In genomic region chr13:28544003-28544818, GRCm38 (mm10) we compare ENCODE assay signal across 8 mouse cellular contexts.
DNase-seq lines count a peak whose midpoint lies in the region; ATAC-seq and TF ChIP-seq lines count a peak whose summit lies in the region.

No protein-coding gene starts in this region.

- H3K9me3 ChIP-seq in heart, embryonic 12.5 days (replicated peaks), result no peaks in the 10 kb centered on the region
- H3K9me3 ChIP-seq in forebrain, embryonic 13.5 days (replicated peaks), result no peaks in the 10 kb centered on the region
- no peaks in the 10 kb centered on the region for H3K9me3 ChIP-seq in kidney, postnatal 0 days (replicated peaks; ENCODE audit: low read length)
- no peaks in the 10 kb centered on the region for H3K9me3 ChIP-seq in neural tube, embryonic 15.5 days (replicated peaks)

- H3K27ac ChIP-seq in heart, embryonic 12.5 days (ENCODE audit: poor library complexity, severe bottlenecking), result no peak overlapping the region
- H3K27ac ChIP-seq in forebrain, embryonic 13.5 days, result peak overlapping the region; percentile 51
- peak overlapping the region; percentile 78 for H3K27ac ChIP-seq in kidney, postnatal 0 days
- peak overlapping the region; percentile 81 for H3K27ac ChIP-seq in neural tube, embryonic 15.5 days (replicated peaks)

- POLR2A ChIA-PET in Patski (lab: Charles Lee), result interaction anchor here (0.6 to 1.4 kb wide), 4 partner anchors 194 to 1291 kb away, joined by 3 to 8 read pairs (median 4); no protein-coding TSS in a partner anchor

- CTCF ChIA-PET in Patski (lab: Charles Lee), result interaction anchor here (1.5 kb wide), 1 partner anchor 12 kb away, joined by 4 read pairs; no protein-coding TSS in a partner anchor

- peaks cover 12% of the 10 kb centered on the region for H3K4me1 ChIP-seq in heart, embryonic 12.5 days (replicated peaks)
- H3K4me1 ChIP-seq in forebrain, embryonic 13.5 days, result peaks cover 21% of the 10 kb centered on the region
- H3K4me1 ChIP-seq in kidney, postnatal 0 days (replicated peaks; ENCODE audit: insufficient read depth, low read length), result peaks cover 4% of the 10 kb centered on the region; the same call in 1 of the 2 replicates
- peaks cover 21% of the 10 kb centered on the region for H3K4me1 ChIP-seq in neural tube, embryonic 15.5 days

- WGBS in heart, embryonic 12.5 days, result 39% methylated on average over 17 of the region's 17 CpGs
- WGBS in forebrain, embryonic 13.5 days, result 6% methylated on average over 16 of the region's 17 CpGs
- 29% methylated on average over 15 of the region's 17 CpGs for WGBS in kidney, postnatal 0 days
- WGBS in neural tube, embryonic 15.5 days, result 11% methylated on average over 17 of the region's 17 CpGs

- H3K4me3 ChIP-seq in heart, embryonic 12.5 days, result no peak overlapping the region
- no peak overlapping the region for H3K4me3 ChIP-seq in forebrain, embryonic 13.5 days
- H3K4me3 ChIP-seq in kidney, postnatal 0 days (replicated peaks; ENCODE audit: low read depth, low read length), result no peak overlapping the region
- H3K4me3 ChIP-seq in neural tube, embryonic 15.5 days (replicated peaks), result peak overlapping the region; percentile 27

- no peaks in the 10 kb centered on the region for H3K36me3 ChIP-seq in heart, embryonic 12.5 days
- peaks cover 6% of the 10 kb centered on the region for H3K36me3 ChIP-seq in forebrain, embryonic 13.5 days (ENCODE audit: poor library complexity, severe bottlenecking)
- H3K36me3 ChIP-seq in kidney, postnatal 0 days (ENCODE audit: insufficient read depth, low read length), result no peaks in the 10 kb centered on the region
- H3K36me3 ChIP-seq in neural tube, embryonic 15.5 days, result no peaks in the 10 kb centered on the region

- in situ Hi-C loops in Patski (cut with MboI; ENCODE audit: low pct_unique_long_range_greater_than_20kb), result loop anchor here (5.0 to 10.0 kb wide), 2 partner anchors 193 to 1291 kb away; no protein-coding TSS in a partner anchor

- TF ChIP-seq CTCF in Patski (IDR thresholded peaks at IDR 0.05), result no peak
- peak; percentile 5; the same call in 1 of the 2 replicates for TF ChIP-seq CTCF in kidney, postnatal 0 days (IDR thresholded peaks at IDR 0.05; ENCODE audit: low read depth)

- H3K9ac ChIP-seq in heart, embryonic 12.5 days, result no peak overlapping the region
- peak overlapping the region; percentile 50 for H3K9ac ChIP-seq in forebrain, embryonic 13.5 days
- H3K9ac ChIP-seq in kidney, postnatal 0 days (ENCODE audit: low read depth, low read length), result no peak overlapping the region
- H3K9ac ChIP-seq in neural tube, embryonic 15.5 days (replicated peaks), result peak overlapping the region; percentile 42; the same call in 1 of the 2 replicates

- ATAC-seq in heart, embryonic 12.5 days (ENCODE audit: insufficient number of reproducible peaks, low FRiP score), result no peak
- peak; percentile 92 for ATAC-seq in Patski
- ATAC-seq in forebrain, embryonic 13.5 days, result peak; percentile 62
- peak; percentile 92 for ATAC-seq in kidney, postnatal 0 days (replicated peaks; ENCODE audit: low FRiP score, low read depth)
- peak; percentile 84 for ATAC-seq in neural tube, embryonic 15.5 days (ENCODE audit: low FRiP score)

- no peak for DNase-seq in heart, adult 11 months
- peak; percentile 99 for DNase-seq in Patski (ENCODE audit: low read depth, low spot score)
- DNase-seq in kidney, postnatal 0 days (ENCODE audit: low spot score), result peak; percentile 90
- no peak for DNase-seq in adrenal gland, adult 18-20 months (ENCODE audit: low spot score in 2 of 2)
- DNase-seq in spleen, adult 12 weeks (ENCODE audit: low spot score), result no peak

- no peaks in the 10 kb centered on the region for H3K27me3 ChIP-seq in heart, embryonic 12.5 days (replicated peaks)
- no peaks in the 10 kb centered on the region for H3K27me3 ChIP-seq in Patski
- no peaks in the 10 kb centered on the region for H3K27me3 ChIP-seq in forebrain, embryonic 13.5 days
- no peaks in the 10 kb centered on the region for H3K27me3 ChIP-seq in kidney, postnatal 0 days (ENCODE audit: insufficient read depth, low read length)
- H3K27me3 ChIP-seq in neural tube, embryonic 15.5 days (replicated peaks), result no peaks in the 10 kb centered on the region

- H3K4me2 ChIP-seq in heart, embryonic 12.5 days, result peak overlapping the region; percentile 39
- peak overlapping the region; percentile 44 for H3K4me2 ChIP-seq in forebrain, embryonic 13.5 days
- peak overlapping the region; percentile 41 for H3K4me2 ChIP-seq in kidney, postnatal 0 days (ENCODE audit: low read length)
- H3K4me2 ChIP-seq in neural tube, embryonic 15.5 days, result peak overlapping the region; percentile 51

Comparison
In these comparisons a context has a peak if more than half of its experiments do, and no peak if none do; other contexts are left out.
1. H3K9ac ChIP-seq: peak in forebrain, embryonic 13.5 days (single experiment) and neural tube, embryonic 15.5 days (single experiment); none in heart, embryonic 12.5 days (single experiment) and kidney, postnatal 0 days (single experiment).
2. DNase-seq: peak in Patski (single experiment) and kidney, postnatal 0 days (single experiment); none in heart, adult 11 months (single experiment), adrenal gland, adult 18-20 months (0 of 2) and spleen, adult 12 weeks (single experiment).
3. Peak in every context shown above with its lines, with median percentiles within 50 percentile points of each other: H3K4me2 ChIP-seq.